Mouse (Mus musculus): ENCODE measurements around the gene Pdzd2. TPM values are rescaled to one million over a fixed set of nuclear protein-coding genes. Genes with fewer than 3 reads are reported as not detected.
A peak's percentile ranks its signal among the peaks of the same experiment; 100 is the strongest.

Pdzd2 gene
- polyA plus RNA-seq, 1 experiment: 9.3 TPM

DNA sequence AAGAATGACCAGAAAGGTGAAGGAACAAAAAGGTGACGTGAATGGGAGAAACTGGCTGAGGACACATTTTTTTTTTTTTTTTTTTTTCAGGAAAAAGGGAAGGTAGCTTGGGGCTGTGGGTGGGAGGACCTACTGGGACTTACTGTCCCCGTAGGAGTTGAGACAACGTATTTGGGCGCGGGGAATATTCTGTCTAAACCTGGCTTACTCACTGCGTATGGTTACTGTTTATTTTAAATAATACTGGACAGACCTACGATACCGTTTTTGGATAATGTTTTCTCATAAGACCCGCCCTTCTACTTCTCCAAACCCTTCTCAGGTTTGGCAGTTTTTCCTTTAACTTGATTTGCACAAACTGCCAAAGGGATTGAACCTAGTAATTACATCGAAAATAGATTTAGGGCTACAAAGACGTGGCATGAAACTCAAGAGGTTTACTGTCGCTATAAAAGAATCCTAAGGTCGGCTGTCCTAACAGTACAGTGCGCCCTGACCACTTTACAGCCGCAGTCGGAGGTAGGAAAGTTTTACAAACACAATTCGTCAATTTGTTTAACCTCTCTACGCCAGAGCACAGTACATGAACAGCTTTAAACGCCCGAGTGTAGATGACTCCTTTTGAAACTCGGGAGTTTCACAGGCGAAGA is 419.2 kb downstream of the Pdzd2 start:
- Histone ChIP-seq H3K27me3 (ENCODE audit: control insufficient read depth, insufficient read depth, low read length) (no peaks in the 10 kb centered on the region), H3K36me3 (ENCODE audit: control insufficient read depth, insufficient read depth, low read length) (no peaks in the 10 kb centered on the region), H3K27ac (ENCODE audit: control insufficient read depth, insufficient read depth, low read depth, low read length) (peak overlapping the region; percentile 82), H3K4me1 (ENCODE audit: control insufficient read depth, insufficient read depth, low read length) (peaks cover 7% of the 10 kb centered on the region), H3K4me3 (ENCODE audit: control insufficient read depth, low read depth, low read length) (peak overlapping the region; percentile 85)
- TF ChIP-seq CTCF (IDR thresholded peaks at IDR 0.05; ENCODE audit: control insufficient read depth, insufficient read depth, insufficient replicate concordance, low read depth, low read length): no peak
- TF ChIP-seq POLR2A (IDR thresholded peaks at IDR 0.05; ENCODE audit: control insufficient read depth, low read depth, low read length): no peak

DNA sequence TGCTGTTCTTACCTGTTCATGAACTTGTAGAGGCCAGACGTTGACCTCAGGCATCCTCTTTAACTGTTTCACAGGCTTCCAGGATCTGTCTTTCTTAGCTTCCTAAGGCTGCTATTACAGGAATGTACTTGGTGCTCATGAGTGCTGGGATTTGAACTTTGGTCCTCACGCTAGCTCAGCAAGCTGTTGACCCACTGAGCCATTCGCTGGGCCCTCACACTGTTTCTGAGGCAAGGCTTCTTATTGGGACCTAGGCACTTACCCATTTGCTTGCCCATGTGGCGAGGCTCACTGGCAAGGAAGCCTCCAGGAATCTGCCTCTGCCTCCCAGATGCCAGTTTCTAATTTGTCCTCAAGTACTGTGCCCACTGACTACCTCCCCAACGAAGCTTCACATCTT is 419.8 kb downstream of the Pdzd2 start:
- no peak for TF ChIP-seq CTCF (IDR thresholded peaks at IDR 0.05; ENCODE audit: control insufficient read depth, insufficient read depth, insufficient replicate concordance, low read depth, low read length)
- TF ChIP-seq POLR2A (IDR thresholded peaks at IDR 0.05; ENCODE audit: control insufficient read depth, low read depth, low read length): no peak
- Histone ChIP-seq H3K4me3 (ENCODE audit: control insufficient read depth, low read depth, low read length) (peak overlapping the region; percentile 67), H3K27ac (ENCODE audit: control insufficient read depth, insufficient read depth, low read depth, low read length) (no peak overlapping the region), H3K27me3 (ENCODE audit: control insufficient read depth, insufficient read depth, low read length) (no peaks in the 10 kb centered on the region), H3K4me1 (ENCODE audit: control insufficient read depth, insufficient read depth, low read length) (peaks cover 5% of the 10 kb centered on the region), H3K36me3 (ENCODE audit: control insufficient read depth, insufficient read depth, low read length) (no peaks in the 10 kb centered on the region)

GRCm38 (mm10) chr15:12318451-12318850 is 421.3 kb downstream of the Pdzd2 start:
- no peak overlapping the region for H3K27ac ChIP-seq (ENCODE audit: control insufficient read depth, insufficient read depth, low read depth, low read length)
- H3K36me3 ChIP-seq (ENCODE audit: control insufficient read depth, insufficient read depth, low read length): no peaks in the 10 kb centered on the region
- peaks cover 3% of the 10 kb centered on the region; the same call in 1 of the 2 replicates for H3K4me1 ChIP-seq (ENCODE audit: control insufficient read depth, insufficient read depth, low read length)
- H3K27me3 ChIP-seq (ENCODE audit: control insufficient read depth, insufficient read depth, low read length): no peaks in the 10 kb centered on the region
- H3K4me3 ChIP-seq (ENCODE audit: control insufficient read depth, low read depth, low read length): no peak overlapping the region
- TF ChIP-seq CTCF (IDR thresholded peaks at IDR 0.05; ENCODE audit: control insufficient read depth, insufficient read depth, insufficient replicate concordance, low read depth, low read length): no peak
- no peak for TF ChIP-seq POLR2A (IDR thresholded peaks at IDR 0.05; ENCODE audit: control insufficient read depth, low read depth, low read length)

DNA sequence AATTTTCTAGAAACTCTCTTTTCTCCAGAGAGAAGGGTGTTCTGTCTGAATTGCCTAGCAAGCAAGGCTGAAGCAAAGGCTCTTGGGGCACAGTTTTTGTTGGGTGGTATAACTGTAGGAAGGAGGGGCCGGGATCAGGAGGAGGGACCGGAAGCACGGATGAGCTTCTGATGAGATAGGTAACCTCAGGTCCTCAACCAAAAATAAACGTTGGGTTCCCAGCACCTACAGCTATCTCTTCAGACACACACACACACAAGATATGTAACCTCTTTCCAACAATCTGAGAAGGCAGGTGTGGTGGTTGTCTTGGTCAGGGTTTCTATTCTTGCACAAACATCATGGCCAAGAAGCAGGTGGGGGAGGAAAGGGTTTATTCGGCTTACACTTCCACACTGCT is 422.4 kb downstream of the Pdzd2 start:
- H3K4me3 ChIP-seq (ENCODE audit: control insufficient read depth, low read depth, low read length): no peak overlapping the region
- no peak overlapping the region for H3K27ac ChIP-seq (ENCODE audit: control insufficient read depth, insufficient read depth, low read depth, low read length)
- no peaks in the 10 kb centered on the region for H3K36me3 ChIP-seq (ENCODE audit: control insufficient read depth, insufficient read depth, low read length)
- H3K4me1 ChIP-seq (ENCODE audit: control insufficient read depth, insufficient read depth, low read length): peaks cover 3% of the 10 kb centered on the region; the same call in 1 of the 2 replicates
- TF ChIP-seq CTCF (IDR thresholded peaks at IDR 0.05; ENCODE audit: control insufficient read depth, insufficient read depth, insufficient replicate concordance, low read depth, low read length) (no peak), POLR2A (IDR thresholded peaks at IDR 0.05; ENCODE audit: control insufficient read depth, low read depth, low read length) (no peak)
- no peaks in the 10 kb centered on the region for H3K27me3 ChIP-seq (ENCODE audit: control insufficient read depth, insufficient read depth, low read length)

DNA sequence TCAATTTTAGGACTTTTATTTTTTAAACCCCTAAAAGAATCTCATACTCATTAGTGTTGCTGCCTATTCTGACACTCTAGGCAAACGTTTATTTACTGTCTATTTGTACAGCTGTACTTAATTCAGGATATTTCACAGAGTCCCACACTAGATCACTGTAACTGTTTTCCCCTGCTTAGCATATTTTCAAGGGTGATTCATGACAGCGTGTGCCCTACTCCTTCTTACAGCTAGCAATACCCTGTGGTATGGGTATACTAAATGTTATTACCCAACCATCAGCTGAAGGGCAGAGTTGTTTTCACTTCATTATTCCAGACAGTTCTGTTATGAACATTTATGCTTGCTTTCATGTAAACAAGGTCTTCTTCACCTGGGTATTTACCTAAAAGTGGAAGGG is 423.7 kb downstream of the Pdzd2 start:
- H3K4me1 ChIP-seq (ENCODE audit: control insufficient read depth, insufficient read depth, low read length): peaks cover 5% of the 10 kb centered on the region; the same call in 1 of the 2 replicates
- H3K36me3 ChIP-seq (ENCODE audit: control insufficient read depth, insufficient read depth, low read length): no peaks in the 10 kb centered on the region
- H3K27ac ChIP-seq (ENCODE audit: control insufficient read depth, insufficient read depth, low read depth, low read length): no peak overlapping the region
- no peak overlapping the region for H3K4me3 ChIP-seq (ENCODE audit: control insufficient read depth, low read depth, low read length)
- no peaks in the 10 kb centered on the region for H3K27me3 ChIP-seq (ENCODE audit: control insufficient read depth, insufficient read depth, low read length)
- no peak for TF ChIP-seq POLR2A (IDR thresholded peaks at IDR 0.05; ENCODE audit: control insufficient read depth, low read depth, low read length)
- TF ChIP-seq CTCF (IDR thresholded peaks at IDR 0.05; ENCODE audit: control insufficient read depth, insufficient read depth, insufficient replicate concordance, low read depth, low read length): no peak

DNA sequence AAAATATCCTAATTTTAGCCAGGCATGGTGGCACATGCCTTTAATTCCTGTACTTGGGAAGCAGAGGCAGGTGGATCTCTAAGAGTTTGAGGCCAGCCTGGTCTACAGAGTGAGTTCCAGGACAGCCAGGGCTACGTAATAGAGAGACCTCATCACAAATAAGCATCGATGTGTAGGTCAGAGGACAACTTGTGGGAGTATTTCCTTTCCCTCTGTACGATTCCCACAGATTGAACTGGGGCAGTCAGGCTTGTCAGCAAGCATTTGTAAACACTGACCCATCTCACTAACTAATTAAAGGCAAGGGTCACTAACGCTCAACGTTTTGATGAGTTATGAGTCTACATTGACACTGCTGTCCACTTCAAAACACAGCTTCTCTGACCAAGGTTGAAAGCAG is 425.1 kb downstream of the Pdzd2 start:
- Histone ChIP-seq H3K27ac (ENCODE audit: control insufficient read depth, insufficient read depth, low read depth, low read length) (no peak overlapping the region), H3K4me3 (ENCODE audit: control insufficient read depth, low read depth, low read length) (no peak overlapping the region), H3K27me3 (ENCODE audit: control insufficient read depth, insufficient read depth, low read length) (no peaks in the 10 kb centered on the region), H3K36me3 (ENCODE audit: control insufficient read depth, insufficient read depth, low read length) (no peaks in the 10 kb centered on the region), H3K4me1 (ENCODE audit: control insufficient read depth, insufficient read depth, low read length) (peaks cover 2% of the 10 kb centered on the region; the same call in 1 of the 2 replicates)
- no peak for TF ChIP-seq CTCF (IDR thresholded peaks at IDR 0.05; ENCODE audit: control insufficient read depth, insufficient read depth, insufficient replicate concordance, low read depth, low read length)

- H3K4me1 ChIP-seq (ENCODE audit: control insufficient read depth, insufficient read depth, low read length): peaks cover 2% of the 10 kb centered on the region; the same call in 1 of the 2 replicates
- TF ChIP-seq POLR2A (IDR thresholded peaks at IDR 0.05; ENCODE audit: control insufficient read depth, low read depth, low read length): no peak
- no peak for TF ChIP-seq CTCF (IDR thresholded peaks at IDR 0.05; ENCODE audit: control insufficient read depth, insufficient read depth, insufficient replicate concordance, low read depth, low read length)
- peak overlapping the region; percentile 59 for H3K4me3 ChIP-seq (ENCODE audit: control insufficient read depth, low read depth, low read length)
- H3K27me3 ChIP-seq (ENCODE audit: control insufficient read depth, insufficient read depth, low read length): no peaks in the 10 kb centered on the region
- no peak overlapping the region for H3K27ac ChIP-seq (ENCODE audit: control insufficient read depth, insufficient read depth, low read depth, low read length)
- no peaks in the 10 kb centered on the region for H3K36me3 ChIP-seq (ENCODE audit: control insufficient read depth, insufficient read depth, low read length)
Measured at GRCm38 (mm10) chr15:12313255-12313654, 426.5 kb downstream of the Pdzd2 start.

All from testis, adult 2 months (tissue).